Mouse (Mus musculus): ENCODE results near the gene Nbl1.

Gene Nbl1

DNA sequence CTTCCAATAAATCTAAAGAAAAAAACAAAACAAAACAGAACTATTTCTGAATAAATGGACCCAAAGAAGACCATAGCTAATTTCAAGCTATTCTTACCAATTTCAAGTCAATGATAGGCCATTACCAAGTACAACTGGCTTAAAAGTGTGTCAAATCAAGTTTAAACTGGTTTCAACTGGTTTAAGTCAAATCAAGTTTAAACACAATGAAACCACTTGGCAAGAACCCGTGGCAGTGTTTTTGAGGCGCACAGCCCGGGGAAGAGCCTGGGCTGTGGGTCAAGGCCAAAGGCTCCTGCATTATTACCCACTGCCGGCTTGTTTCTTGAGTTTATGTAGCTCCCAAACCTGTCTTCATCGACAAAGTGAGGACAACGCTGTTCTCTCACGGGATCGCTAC lies 7.5 kb upstream of the Nbl1 start:
- DNase-seq (ENCODE audit: low read depth, low spot score): no peak

DNA sequence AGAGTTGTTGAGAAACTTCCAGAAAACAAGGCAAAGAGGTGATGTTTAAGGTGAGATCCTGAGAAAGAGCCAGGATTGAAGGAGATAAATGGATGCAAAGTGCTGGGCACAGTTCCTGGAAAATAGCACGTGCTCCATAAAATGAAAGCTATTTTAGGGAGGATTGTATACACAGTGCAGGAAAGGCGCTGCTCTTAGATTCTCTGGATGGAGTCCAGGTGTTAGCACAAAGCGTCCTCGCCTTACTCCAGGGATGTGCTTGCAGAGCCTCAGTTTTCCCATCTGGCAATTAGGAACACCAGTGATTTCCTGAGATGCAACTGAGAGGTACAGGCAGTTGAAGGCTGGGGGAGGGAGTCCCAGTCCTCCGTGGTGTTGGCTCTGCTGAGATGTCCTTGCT lies 3.4 kb upstream of the Nbl1 start:
- no peak for DNase-seq (ENCODE audit: low read depth, low spot score)

DNA sequence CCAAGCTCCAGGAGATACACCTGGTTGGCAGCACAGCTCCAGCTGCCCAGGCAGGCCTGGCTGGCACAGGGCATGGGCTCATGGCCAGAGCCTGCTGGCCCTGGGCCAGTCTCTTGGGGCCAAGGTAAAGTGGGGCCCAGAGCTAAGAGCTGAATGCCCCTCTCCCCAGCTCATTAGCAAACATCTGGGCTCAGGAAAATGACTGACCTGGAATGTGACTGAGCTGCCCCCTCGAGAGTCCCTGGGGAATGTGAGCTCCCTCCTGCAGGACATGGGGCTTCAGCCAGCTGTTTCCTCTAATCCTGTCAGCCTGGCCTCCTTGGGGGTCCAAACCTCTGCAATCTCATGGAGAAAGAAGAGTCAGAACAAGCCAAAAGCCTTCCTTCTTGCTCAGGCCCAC lies 2.6 kb upstream of the Nbl1 start:
- DNase-seq (ENCODE audit: low read depth, low spot score): no peak

DNA sequence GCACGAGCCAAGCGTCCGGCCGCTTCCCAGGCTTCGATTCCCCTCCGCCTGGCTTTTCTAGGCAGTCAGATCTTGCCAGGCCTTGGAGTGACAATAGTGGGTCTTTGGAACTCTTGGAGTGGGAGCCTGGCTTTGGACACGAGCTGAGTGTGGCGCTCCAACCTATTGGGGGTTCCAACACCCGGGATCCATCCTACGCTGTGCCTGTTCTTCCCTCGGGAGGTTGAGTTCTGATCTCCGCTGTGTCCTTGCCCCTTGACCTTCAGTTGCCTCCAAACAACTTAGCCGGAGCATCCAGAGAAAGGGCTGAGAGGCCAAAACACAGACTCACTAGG lies 370 bp upstream of the Nbl1 start:
- no peak for DNase-seq (ENCODE audit: low read depth, low spot score)

DNA sequence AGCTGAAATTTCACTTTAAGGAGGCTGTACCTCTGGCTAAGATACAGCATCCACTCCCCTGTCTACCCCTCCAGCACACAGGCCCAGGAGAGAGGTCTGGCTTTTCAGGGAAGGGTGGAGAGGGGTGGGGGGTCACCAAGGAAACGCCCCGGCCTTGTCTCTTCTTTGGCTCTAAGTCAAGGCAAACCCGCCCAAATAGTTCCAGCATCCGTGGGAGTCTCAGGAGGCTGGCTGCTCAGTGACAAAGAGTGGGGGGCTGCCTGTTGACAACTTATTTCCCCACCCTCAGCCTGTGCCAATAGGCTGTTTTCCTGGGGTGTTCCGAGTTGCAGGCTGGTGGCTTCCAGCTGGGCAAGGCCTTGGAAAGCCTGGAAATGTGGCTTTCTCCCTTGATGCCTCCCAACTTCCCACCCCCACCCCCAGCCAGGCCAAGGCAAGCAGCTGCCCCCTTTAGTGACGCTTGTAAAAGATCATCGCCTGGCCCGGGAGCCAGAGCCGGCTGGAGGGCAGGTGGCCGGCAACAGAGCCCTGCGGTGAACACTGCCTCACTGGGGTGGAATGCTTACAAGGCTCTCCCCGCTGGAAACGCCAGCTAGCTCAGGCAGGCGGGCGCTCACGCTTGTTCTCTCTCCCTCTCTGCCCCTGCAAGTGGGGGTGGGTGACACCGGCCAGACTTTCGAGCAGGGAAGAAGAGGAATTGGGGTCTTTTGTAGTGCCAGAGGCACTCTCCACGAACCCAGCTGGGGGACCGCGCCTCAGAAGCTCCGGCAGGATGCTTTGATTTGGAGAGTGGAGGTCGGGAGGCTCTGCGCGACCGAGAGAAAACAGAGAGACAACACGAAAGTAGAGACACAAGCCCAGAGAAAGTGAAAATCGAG lies 1.1 kb downstream of the Nbl1 start:
- no peak for DNase-seq (ENCODE audit: low read depth, low spot score)

DNA sequence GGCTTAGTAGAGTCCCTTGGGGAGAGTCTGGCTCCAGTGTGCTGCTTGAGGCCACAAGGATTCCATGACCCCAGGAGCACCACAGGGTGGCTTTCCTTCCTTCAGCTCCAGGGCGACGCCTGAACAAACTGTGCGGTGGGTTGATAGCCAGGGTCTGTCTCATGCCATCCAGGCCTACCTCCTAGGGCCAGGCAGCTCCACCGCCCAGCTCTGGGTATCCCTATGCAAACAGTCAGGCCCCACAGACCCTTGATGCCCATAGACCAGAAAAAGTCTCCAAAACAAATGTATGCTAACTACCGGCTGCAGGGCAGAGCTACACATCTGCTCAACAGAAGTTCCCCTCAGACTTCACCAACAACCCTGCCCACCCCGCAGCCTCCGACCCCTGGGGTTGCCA lies 1.7 kb downstream of the Nbl1 start:
- DNase-seq (ENCODE audit: low read depth, low spot score): no peak

DNA sequence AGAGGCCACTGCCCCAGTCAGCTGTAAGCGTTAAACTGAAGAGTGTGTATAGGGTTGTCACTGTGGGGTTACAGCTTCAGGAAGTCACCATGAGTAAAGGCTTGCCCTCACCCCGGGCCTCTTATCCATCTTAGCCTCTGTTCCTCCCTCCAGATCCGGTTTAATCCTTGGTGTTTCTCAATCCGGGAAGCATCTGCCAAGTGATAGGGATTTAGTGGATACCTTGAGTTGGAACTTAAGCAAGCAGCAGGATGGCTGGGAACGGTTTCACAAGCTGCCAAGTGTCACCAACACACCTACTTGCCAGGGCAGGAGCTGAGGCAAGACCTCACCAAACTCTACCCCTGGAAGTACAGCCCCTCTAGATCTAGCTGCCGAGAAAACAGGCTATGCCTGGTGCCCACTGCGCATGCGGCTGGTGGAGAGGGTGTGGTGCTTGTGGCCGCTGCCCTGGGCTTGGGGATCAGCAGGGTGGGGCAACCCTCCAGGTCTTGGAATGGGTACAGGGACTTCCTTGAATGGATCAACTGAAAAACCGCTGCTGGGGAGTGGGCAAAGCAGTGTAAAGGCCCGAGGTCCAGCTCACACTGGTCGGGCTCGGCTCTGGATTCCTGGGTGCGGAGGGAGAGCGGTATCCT lies 2.4 kb downstream of the Nbl1 start:
- DNase-seq (ENCODE audit: low read depth, low spot score): no peak

DNA sequence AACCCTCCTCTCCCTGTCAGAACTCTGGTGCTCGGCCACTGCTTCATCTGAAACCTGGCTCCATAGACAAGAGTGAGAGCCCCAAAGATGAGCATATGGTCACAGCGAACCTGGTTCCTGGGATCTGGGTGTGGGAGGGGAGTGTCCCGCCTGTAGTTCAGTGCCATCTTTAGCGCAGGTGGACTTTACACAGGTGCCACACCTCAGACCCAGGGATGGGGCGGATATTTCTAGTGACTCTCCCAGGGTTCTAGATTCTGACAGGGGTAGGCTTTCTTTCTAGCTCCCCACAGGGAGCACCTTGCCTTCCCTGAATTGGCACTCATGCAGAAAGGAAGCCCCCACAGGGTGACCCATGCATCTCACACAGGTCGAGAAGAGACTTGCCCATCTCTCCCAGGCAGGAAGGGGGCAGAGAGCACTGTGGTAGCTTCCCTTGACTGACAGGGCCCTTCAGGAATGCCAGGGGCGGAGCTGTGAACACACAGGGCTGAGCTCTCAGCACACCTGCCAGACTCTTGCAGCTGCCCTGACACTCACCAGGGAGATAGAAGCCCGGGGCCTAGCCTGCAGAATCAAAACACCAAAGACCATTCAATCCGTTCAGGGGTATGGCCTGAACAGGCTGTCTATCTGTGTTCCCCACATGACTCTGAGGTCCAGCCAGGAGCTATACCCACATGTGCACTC lies 3.7 kb downstream of the Nbl1 start:
- DNase-seq (ENCODE audit: low read depth, low spot score): no peak

DNA sequence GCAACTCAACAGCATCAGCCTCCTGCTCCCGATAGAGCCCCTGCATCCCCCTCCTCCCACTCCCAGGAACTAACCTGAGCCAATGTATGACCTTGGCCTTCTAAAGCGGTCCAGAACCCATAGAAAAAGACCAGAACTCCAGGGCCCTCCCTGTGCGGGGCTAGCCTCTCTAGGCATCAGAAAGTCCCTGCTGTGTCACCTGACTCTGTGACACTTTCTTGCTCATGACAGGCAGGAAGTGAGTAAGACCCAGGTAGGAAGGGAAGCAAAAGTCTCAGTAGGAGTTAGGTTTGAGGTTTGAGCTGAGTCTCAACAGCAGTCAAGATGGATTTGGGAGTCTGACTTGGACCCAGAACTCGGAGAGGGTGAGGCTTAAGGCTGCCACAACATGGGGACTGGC lies 5.8 kb downstream of the Nbl1 start:
- DNase-seq (ENCODE audit: low read depth, low spot score): peak; percentile 70

DNA sequence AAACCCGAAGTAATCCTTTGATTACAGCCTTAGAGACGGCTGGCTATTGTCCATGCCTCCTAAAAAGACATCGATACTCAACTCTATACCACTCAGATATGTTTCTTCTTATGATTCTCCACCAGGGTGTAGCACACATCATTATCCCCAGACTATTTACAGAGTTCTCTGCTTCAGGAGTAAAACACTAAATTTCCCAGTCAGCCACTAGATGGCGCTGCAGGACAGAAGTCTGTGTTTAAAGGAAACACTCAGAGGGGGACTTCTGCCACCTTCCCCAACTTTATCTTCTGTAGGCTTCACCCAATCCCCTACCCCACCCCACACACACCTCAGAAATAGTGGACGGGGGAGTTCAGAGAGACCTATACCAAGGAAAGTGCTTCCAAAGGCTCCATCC lies 6.8 kb downstream of the Nbl1 start:
- peak; percentile 90 for DNase-seq (ENCODE audit: low read depth, low spot score)

DNA sequence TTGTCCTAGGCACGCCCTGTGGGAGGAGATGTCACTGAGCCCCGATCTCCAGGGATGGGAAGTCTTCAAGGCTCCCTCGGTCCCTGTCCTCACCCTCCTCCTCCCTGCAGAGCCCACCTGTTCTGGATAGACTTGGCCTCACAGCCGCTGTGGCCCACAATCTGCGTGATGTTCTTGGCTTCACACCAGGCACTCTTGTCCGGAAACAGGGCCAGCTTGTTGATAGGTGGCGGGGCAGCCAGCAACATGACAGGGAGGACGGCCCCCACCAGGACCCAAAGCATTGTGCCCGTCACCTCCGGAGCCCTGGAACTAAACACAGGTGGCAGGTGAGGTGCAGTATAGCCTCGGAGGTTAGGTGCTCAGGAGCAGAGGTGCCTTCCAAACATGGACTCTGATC lies 7.5 kb downstream of the Nbl1 start:
- no peak for DNase-seq (ENCODE audit: low read depth, low spot score)

DNA sequence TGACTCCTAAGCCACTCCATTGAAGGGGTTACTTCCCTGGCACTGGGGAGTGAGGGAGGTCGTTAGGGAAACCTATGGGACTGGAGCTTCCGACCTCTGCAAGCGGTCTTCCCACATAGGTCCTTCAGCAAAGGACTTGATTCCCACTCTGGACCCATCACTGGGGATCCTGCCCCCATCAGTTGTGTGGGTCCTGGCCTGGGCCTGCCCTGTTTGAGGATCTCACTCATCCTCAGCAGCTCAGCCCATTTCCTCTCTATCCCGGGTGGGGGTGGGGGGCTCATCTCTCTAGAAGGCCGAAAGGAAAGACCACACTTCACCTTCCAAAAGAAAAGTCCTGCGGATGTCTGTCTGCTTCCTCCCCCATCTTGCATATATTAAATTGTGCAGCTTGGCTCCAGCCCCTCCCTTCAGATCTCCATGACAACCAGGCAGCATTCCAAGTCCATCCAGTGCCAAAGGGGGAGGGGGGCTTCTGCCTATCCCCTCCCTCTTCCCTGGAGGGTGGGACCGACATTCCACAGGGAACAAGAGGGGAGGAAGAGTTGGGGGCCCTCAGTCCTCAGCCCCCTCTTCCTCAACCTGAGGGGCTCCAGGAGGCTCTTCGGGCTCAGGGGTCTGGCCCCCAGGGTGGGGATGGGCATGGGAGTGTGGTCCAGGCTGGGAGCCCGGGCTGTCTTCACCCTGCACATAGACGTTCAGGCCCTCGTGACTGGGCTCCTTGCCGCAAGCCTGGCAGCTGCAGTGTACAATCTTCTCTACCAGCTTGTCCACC lies 9.8 kb downstream of the Nbl1 start:
- no peak for DNase-seq (ENCODE audit: low read depth, low spot score)

DNA sequence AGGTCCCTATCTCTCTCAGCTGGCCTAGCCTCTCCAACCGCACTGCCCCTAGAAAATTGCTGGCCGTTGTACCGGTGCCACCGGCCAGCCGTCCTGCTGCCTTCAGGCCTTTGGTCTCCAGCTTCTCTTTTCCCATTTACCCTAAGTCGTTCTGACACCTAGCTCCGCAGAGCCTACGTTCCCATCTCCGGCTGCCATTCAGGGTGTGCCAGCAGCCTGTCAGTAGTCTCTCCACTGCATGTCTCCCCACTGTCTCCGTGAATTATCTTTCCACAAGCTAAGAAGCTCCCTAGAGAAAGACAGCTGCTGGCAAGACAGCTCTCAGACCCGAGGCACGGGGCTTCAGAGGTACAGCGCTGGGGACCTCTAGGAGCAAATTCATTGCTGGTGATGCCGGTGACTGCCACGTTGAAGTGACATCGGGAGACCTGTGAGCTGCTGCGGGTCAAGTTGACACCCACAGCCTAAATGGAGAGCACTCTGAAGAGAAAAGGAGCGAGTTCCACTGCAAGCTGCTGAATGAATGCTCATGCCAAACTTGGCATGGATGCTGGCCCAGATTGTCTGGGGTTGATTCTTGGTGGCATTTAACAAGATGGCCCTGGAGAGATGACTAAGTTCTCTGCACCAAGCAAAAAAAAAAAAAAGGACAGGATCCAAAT lies 11.4 kb downstream of the Nbl1 start:
- DNase-seq (ENCODE audit: low read depth, low spot score): no peak

DNA sequence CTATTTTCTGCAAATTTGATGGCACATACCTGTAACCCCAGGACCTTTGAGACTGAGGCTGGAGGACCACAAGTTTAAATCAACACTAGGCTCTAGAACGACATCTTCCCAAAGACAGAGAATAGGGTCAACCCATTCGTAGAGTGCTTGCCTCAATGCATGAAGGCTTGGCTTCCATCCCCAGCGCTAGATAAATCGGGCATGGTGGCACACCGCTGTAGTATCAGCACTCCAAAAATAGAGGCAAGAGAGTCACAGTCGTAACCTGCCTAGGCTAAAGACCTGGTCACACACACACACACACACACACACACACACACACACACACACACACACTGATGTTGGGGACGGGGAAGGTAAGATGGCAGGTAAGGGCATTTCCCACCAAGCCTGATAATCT lies 12.5 kb downstream of the Nbl1 start:
- DNase-seq (ENCODE audit: low read depth, low spot score): no peak

DNA sequence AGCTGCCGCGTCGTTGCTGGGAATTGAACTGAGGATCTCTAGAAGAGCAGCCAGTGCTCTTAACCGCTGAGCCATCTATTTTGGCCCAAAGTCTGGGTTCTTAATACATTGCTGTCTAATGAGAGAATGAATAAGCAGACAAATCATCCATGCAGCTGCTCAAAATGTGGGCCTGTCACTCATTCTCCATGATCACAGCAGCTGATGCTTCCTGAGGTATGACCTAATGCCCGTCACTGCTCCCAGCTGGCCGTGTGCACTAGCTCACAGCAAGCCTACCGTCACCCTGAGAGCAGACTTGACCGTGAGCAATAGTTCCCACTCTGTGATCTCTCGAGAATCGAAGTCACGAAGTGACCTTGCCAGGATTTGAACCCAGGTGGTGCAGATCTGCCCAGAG lies 13.4 kb downstream of the Nbl1 start:
- DNase-seq (ENCODE audit: low read depth, low spot score): no peak

DNA sequence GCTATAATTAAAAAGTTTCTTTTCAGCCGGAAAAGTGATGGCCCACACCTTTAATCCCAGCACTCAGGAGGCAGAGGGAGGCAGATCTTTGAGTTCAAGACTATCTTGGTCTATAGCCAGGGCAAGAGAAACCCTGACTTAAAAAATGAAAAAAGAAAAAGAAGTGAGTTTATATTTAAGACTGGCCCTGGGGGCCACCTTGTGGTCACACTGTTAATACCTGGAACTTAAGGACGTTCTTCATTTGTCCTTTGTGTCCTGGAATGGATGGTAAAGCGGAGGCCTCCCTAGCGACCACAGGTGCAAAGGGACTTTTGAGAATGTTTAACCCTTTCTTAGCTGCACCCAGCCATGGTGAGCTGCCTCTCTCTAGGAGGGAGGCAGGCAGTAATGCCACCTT lies 14.1 kb downstream of the Nbl1 start:
- no peak for DNase-seq (ENCODE audit: low read depth, low spot score)

DNA sequence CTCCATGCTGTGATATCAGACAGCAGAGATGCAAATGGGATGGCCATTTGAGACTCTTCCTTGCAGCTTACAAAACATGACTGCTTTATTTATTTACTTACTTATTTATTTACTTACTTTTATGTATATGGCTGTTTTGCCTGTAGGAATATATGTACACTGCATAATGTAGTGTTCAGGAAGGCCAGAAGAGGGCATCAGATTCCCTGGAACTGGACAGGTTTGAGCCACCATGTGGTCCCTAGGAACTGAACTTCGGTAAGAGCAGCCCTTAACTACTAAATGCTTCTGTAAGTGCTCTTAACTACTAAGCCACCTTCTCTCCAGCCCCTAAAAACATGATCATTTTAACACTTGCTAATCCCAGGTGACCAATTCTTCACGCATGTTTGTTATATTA lies 14.5 kb downstream of the Nbl1 start:
- no peak for DNase-seq (ENCODE audit: low read depth, low spot score)

DNA sequence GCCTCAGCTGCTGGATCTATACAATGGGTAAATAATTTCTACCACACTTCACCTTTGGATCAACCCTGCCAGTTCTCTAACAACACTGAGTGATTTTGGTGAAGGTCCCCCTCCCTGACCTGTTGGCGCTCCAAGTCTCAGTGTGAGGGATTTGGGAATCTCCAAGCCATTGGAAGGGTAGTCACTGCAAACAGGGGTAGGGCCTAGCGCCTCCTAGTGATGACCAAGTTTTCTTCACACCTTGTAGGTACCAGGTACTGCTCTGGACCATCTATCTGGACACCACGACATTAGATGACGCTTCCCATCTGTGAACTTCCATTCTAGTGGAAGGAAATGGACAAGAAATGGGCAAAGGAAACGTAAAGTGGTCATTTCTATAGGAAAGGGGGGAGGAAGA lies 16.9 kb downstream of the Nbl1 start:
- no peak for DNase-seq (ENCODE audit: low read depth, low spot score)

DNA sequence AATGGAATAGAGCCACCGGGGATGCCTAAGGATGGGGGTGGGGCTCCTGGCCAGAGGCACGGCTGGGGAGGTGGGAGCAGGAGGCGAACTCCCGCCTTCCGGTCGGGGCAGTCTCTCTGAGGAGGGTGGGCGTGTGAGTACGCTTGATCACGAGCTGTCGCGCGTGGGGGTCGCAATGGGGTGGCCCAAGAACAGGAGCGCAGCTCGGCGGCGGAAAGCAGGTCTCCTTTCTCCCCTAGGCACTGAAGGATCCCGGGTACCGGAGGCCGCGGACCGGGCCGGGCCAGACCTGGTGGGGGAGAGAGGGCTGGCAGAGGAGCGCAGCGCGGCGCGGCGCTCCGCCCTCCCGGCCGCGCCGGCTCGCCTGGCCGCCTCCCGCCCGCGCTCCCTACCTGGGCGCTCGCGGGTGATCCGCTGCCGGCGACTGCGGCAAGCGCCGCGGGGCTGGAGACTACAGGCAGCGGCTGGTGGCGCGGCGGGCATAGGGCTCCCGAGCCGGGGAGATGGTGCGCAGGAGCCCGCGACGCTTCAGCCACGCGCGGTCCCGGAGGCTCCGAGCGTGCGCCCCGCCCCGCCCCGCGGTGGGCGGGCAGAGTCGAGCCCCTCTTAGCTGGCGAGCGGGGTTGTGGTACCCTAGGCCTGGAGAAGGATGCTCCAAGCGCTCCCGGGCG lies 17.6 kb downstream of the Nbl1 start, which contains the start of gene Htr6:
Htr6 (minus strand) TSS at position 530 of the 671 bp plus-strand sequence.
- DNase-seq (ENCODE audit: low read depth, low spot score): no peak

DNA sequence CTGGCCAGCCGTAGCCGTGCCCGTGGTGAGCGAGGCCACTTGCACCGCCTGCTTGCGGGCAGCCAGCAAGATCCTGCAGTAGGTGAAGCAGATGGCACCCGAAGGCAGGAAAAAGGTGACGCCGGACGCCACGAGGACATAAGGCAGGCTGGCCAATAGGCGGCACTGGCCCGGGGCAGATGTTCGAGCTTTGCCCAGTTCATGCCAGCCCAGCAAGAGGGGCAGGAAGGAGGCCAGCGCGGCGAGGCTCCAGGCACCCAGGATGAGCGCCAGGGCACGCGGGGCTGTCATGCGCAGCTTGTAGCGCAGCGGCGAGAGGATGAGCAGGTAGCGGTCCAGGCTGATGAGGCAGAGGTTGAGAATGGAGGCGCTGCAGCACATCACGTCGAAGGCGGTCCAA lies 18.7 kb downstream of the Nbl1 start:
- DNase-seq (ENCODE audit: low read depth, low spot score): no peak

DNA sequence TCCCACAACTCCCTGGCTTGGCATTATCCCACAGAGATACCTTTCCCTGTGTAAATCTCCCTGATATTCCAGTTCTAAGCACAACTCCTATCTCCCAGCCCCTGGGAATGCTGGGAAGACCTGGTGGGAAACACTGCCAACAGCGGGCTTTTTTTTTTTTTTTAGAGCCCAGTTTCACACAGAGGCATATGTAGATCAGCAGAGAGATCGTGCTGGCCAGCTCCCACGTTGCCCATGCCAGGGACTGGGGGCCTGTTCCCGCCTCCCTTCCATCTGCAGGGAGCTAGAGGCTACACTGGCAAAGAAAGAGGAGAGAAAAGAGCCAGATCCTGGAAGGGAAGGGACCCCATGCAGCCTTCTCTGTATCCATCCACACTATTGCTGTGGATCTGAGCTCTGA lies 24.5 kb downstream of the Nbl1 start:
- DNase-seq (ENCODE audit: low read depth, low spot score): no peak
